Mouse (Mus musculus) cerebellum, adult 2 months (tissue): ENCODE measurements around the gene Grin2d.

Source experiments
- CTCF ChIP-seq: fragments of 200-500 bp; IDR thresholded peaks from 2 replicates; pipeline ENCODE4 v1.5.1; 2011; ENCODE audit warnings: low read depth, mild to moderate bottlenecking, control low read depth, low read length, moderate library complexity, borderline replicate concordance; ENCODE audit not compliant: insufficient read depth
- POLR2A ChIP-seq: fragments of 200-500 bp; IDR thresholded peaks from 2 replicates; pipeline ENCODE4 v1.6.1; 2011; ENCODE audit warnings: low read length, control low read depth, borderline replicate concordance; ENCODE audit not compliant: insufficient read depth

DNA sequence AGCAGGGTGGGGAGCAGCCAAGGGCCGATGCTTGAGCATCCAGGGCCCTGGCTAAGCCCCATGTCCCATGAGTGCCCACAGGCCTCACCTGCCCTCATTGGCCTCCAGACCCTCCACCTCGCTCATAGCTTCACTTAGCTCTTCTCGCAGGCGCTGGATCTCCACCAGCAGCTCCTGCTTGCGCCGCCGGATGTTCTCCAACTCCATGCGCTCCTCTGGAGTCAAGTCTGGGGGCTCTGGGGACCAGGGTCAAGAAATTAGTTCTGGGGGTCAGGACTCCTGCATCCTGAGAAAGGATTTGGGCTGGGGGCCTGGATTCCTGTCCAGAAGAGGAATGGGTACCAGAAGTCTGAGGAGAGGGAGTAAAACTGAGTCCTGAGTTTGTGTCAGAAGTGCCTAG, 65.3 kb downstream of the Grin2d start:
- TF ChIP-seq POLR2A (no peak), CTCF (no peak)
